Mouse (Mus musculus): ENCODE measurements at regions not wholly inside any gene's neighbourhood (a gene's known extent, or its start where the extent isn't known, plus 50 kb on each side); places are given as distances from the start of the nearest gene placed in this dataset.

DNA sequence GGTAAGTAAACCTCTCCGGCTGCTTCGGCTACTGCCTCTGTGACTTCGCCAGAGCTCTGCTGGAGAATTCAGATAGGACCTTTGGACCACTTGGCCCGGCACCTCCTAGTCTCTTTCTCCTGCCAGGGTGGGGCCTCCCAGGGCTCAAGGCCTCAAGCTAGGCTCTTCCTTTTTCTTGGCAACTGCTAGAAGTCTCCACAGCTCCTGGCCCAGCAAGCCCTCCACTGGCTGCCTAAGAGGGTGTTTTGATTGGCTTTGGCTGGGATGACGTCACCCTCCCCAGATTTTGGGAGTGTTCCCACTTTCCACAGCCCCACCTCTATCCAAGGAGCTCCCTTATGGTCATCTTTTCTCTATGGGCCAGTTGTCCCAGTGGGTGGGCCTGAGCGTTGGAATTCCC, 949.4 kb downstream of the 4930447A16Rik start:
- H3K9ac ChIP-seq (ENCODE audit: low read length), result no peak overlapping the region
- H3K4me1 ChIP-seq (replicated peaks; ENCODE audit: control insufficient read depth, insufficient read depth, low read length), result peaks cover 9% of the 10 kb centered on the region
- peak; percentile 70 for ATAC-seq (ENCODE audit: low read depth)
- H3K27ac ChIP-seq (ENCODE audit: low read length), result peak overlapping the region; percentile 75
- H3K27me3 ChIP-seq (ENCODE audit: control insufficient read depth, insufficient read depth, low read depth, low read length), result no peaks in the 10 kb centered on the region
- no peaks in the 10 kb centered on the region for H3K9me3 ChIP-seq (ENCODE audit: control insufficient read depth, low read length)
- no peak overlapping the region for H3K4me2 ChIP-seq (ENCODE audit: low read depth, low read length)
- 51% methylated on average over 6 of the region's 6 CpGs for WGBS
- no peak overlapping the region for H3K4me3 ChIP-seq (ENCODE audit: low read length)
- H3K36me3 ChIP-seq (ENCODE audit: control insufficient read depth, insufficient read depth, low read length), result no peaks in the 10 kb centered on the region

DNA sequence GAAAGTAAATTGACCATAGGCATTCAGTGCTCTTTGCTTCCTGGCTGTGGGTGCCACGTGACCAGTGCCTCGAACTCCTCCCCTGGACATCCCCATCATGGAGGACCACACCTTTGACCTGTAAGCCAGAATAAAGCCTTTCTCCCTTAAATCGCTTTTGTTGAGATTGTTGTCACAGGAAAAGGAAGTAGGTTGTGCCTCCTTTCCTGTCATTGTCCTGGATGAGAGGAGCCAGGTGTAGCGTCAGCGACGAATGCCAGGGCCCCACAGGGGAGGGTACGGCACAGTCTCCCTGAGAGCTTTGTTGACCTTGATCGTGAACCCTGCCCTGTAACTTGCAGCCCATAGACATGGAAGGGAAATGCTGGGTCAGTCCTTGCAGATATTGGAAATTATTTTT, 952.8 kb downstream of the 4930447A16Rik start:
- 67% methylated on average over 8 of the region's 8 CpGs for WGBS
- no peaks in the 10 kb centered on the region for H3K36me3 ChIP-seq (ENCODE audit: control insufficient read depth, insufficient read depth, low read length)
- H3K9me3 ChIP-seq (ENCODE audit: control insufficient read depth, low read length), result no peaks in the 10 kb centered on the region
- H3K27ac ChIP-seq (ENCODE audit: low read length), result no peak overlapping the region
- peaks cover 9% of the 10 kb centered on the region for H3K4me1 ChIP-seq (replicated peaks; ENCODE audit: control insufficient read depth, insufficient read depth, low read length)
- no peak overlapping the region for H3K4me2 ChIP-seq (ENCODE audit: low read depth, low read length)
- H3K4me3 ChIP-seq (ENCODE audit: low read length), result no peak overlapping the region
- H3K9ac ChIP-seq (ENCODE audit: low read length), result no peak overlapping the region
- no peaks in the 10 kb centered on the region for H3K27me3 ChIP-seq (ENCODE audit: control insufficient read depth, insufficient read depth, low read depth, low read length)
- no peak for ATAC-seq (ENCODE audit: low read depth)

DNA sequence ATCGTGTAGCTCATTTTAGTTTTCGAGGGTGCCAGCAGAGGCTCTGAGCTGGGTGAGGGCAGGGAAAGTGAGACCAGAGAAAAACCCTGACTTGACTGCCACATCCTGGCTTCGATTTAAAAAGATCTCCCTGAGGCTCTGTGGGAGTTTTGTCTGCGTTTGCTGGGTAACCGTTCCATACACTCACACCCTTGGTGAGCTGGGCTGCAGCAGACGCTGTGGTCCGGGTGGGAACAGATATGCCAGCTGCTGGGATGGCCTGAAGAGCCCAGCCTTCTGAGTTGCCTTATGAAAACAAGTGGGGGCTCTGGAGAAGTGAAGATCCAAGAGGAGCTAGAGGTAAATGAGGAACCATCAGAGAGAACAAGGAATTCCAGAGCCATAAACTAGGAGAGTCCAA, 962.3 kb downstream of the 4930447A16Rik start:
- Histone ChIP-seq H3K27ac (ENCODE audit: low read length) (no peak overlapping the region), H3K9me3 (ENCODE audit: control insufficient read depth, low read length) (no peaks in the 10 kb centered on the region), H3K9ac (ENCODE audit: low read length) (no peak overlapping the region), H3K36me3 (ENCODE audit: control insufficient read depth, insufficient read depth, low read length) (no peaks in the 10 kb centered on the region), H3K4me2 (ENCODE audit: low read depth, low read length) (no peak overlapping the region), H3K4me3 (ENCODE audit: low read length) (no peak overlapping the region), H3K4me1 (replicated peaks; ENCODE audit: control insufficient read depth, insufficient read depth, low read length) (peaks cover 22% of the 10 kb centered on the region; the same call in 1 of the 2 replicates), H3K27me3 (ENCODE audit: control insufficient read depth, insufficient read depth, low read depth, low read length) (no peaks in the 10 kb centered on the region)
- 72% methylated on average over 7 of the region's 7 CpGs for WGBS
- no peak for ATAC-seq (ENCODE audit: low read depth)

DNA sequence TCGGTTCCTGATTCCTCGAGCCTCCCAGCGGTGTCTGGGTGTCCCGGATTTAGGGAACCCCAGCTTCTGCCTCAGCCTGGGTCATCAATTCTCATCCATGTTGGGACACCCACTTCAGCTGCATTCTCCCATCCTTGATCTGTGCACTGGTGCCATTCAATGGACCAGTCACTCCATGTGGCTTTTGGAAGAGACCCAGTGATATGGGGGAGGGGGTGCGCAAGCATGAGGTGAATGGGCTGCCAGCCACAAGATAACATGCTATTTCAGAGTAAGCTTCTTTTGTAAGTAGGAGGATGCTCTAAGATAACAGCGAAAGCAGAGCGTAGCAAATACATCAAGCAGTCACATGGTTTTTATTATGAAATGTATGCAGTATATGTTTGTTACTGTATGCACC, 963.1 kb downstream of the 4930447A16Rik start:
- WGBS, result 78% methylated on average over 7 of the region's 7 CpGs
- no peaks in the 10 kb centered on the region for H3K27me3 ChIP-seq (ENCODE audit: control insufficient read depth, insufficient read depth, low read depth, low read length)
- no peaks in the 10 kb centered on the region for H3K9me3 ChIP-seq (ENCODE audit: control insufficient read depth, low read length)
- H3K36me3 ChIP-seq (ENCODE audit: control insufficient read depth, insufficient read depth, low read length), result no peaks in the 10 kb centered on the region
- no peak overlapping the region for H3K9ac ChIP-seq (ENCODE audit: low read length)
- peaks cover 25% of the 10 kb centered on the region; the same call in 1 of the 2 replicates for H3K4me1 ChIP-seq (replicated peaks; ENCODE audit: control insufficient read depth, insufficient read depth, low read length)
- ATAC-seq (ENCODE audit: low read depth), result no peak
- no peak overlapping the region for H3K4me3 ChIP-seq (ENCODE audit: low read length)
- H3K4me2 ChIP-seq (ENCODE audit: low read depth, low read length), result no peak overlapping the region
- no peak overlapping the region for H3K27ac ChIP-seq (ENCODE audit: low read length)

DNA sequence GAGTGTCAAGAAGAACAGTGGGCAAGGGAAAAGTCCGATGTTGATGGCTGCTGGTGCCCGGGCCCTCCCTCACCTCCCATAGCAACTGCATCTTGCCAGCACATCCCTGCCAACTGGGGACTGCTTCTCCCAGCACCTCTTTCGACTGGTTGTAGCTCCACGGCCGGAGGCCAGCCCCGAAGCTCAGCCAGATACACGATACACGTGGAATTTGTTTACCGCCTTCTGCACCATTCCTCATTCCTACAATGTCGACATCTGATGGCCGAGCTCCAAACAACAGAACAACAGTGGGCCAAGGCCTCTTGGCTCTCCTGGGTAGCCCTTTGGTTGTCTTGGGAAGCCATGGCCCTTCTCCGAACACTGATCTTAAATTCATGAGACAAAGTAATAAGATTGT, 965.1 kb downstream of the 4930447A16Rik start:
- Histone ChIP-seq H3K36me3 (ENCODE audit: control insufficient read depth, insufficient read depth, low read length) (no peaks in the 10 kb centered on the region), H3K27ac (ENCODE audit: low read length) (no peak overlapping the region), H3K9ac (ENCODE audit: low read length) (no peak overlapping the region), H3K27me3 (ENCODE audit: control insufficient read depth, insufficient read depth, low read depth, low read length) (no peaks in the 10 kb centered on the region), H3K4me3 (ENCODE audit: low read length) (no peak overlapping the region), H3K4me2 (ENCODE audit: low read depth, low read length) (no peak overlapping the region), H3K4me1 (replicated peaks; ENCODE audit: control insufficient read depth, insufficient read depth, low read length) (peaks cover 14% of the 10 kb centered on the region; the same call in 1 of the 2 replicates), H3K9me3 (ENCODE audit: control insufficient read depth, low read length) (no peaks in the 10 kb centered on the region)
- no peak for ATAC-seq (ENCODE audit: low read depth)
- WGBS, result 65% methylated on average over 12 of the region's 12 CpGs

DNA sequence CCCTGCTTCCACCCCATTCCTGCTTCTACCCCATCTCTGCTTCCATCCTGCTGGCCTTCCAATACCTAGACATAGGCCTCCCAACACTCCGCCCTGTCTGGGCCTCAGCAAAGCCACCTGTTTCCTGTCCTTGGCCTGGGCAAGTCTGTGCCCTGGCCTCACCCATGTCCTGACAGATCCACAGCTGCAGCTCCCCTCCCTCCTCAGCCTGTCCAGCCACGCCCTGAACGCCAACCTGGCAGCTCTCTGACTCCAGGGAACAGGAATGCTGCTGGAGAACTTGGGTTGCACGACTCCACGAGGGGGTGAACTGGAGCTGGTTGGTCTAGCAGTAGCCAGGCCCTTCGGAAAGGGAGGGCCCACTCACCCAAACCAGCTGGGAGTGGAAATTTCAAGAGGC, 966.1 kb downstream of the 4930447A16Rik start:
- no peak overlapping the region for H3K9ac ChIP-seq (ENCODE audit: low read length)
- H3K27me3 ChIP-seq (ENCODE audit: control insufficient read depth, insufficient read depth, low read depth, low read length), result no peaks in the 10 kb centered on the region
- no peak overlapping the region for H3K4me3 ChIP-seq (ENCODE audit: low read length)
- peak overlapping the region; percentile 74 for H3K27ac ChIP-seq (ENCODE audit: low read length)
- WGBS, result 34% methylated on average over 6 of the region's 6 CpGs
- peaks cover 14% of the 10 kb centered on the region; the same call in 1 of the 2 replicates for H3K4me1 ChIP-seq (replicated peaks; ENCODE audit: control insufficient read depth, insufficient read depth, low read length)
- no peaks in the 10 kb centered on the region for H3K36me3 ChIP-seq (ENCODE audit: control insufficient read depth, insufficient read depth, low read length)
- ATAC-seq (ENCODE audit: low read depth), result peak; percentile 93
- no peak overlapping the region for H3K4me2 ChIP-seq (ENCODE audit: low read depth, low read length)
- no peaks in the 10 kb centered on the region for H3K9me3 ChIP-seq (ENCODE audit: control insufficient read depth, low read length)

DNA sequence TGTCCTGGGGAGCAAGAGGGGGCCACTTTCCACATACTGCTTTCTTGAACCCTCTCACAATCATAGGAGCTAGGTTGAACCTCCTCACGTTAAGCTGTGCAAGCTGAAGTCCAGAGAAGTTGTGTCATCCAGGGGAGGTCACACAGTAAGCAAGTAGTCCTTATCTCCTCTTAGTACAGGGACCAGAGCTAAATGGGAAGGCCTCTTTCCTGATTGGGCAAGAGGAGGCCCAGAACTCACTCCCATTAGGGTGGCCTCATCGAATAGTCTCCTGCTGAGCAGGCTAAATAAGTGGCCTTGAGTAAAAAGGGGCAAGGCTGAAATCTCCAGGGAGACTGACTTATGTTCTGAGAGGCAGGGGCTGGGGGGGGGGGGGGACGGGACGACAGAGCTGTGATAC, 966.5 kb downstream of the 4930447A16Rik start:
- peak; percentile 68 for ATAC-seq (ENCODE audit: low read depth)
- 27% methylated on average over 4 of the region's 4 CpGs for WGBS
- Histone ChIP-seq H3K27me3 (ENCODE audit: control insufficient read depth, insufficient read depth, low read depth, low read length) (no peaks in the 10 kb centered on the region), H3K36me3 (ENCODE audit: control insufficient read depth, insufficient read depth, low read length) (no peaks in the 10 kb centered on the region), H3K4me3 (ENCODE audit: low read length) (no peak overlapping the region), H3K27ac (ENCODE audit: low read length) (peak overlapping the region; percentile 47), H3K9ac (ENCODE audit: low read length) (no peak overlapping the region), H3K9me3 (ENCODE audit: control insufficient read depth, low read length) (no peaks in the 10 kb centered on the region), H3K4me2 (ENCODE audit: low read depth, low read length) (no peak overlapping the region), H3K4me1 (replicated peaks; ENCODE audit: control insufficient read depth, insufficient read depth, low read length) (peaks cover 14% of the 10 kb centered on the region; the same call in 1 of the 2 replicates)

DNA sequence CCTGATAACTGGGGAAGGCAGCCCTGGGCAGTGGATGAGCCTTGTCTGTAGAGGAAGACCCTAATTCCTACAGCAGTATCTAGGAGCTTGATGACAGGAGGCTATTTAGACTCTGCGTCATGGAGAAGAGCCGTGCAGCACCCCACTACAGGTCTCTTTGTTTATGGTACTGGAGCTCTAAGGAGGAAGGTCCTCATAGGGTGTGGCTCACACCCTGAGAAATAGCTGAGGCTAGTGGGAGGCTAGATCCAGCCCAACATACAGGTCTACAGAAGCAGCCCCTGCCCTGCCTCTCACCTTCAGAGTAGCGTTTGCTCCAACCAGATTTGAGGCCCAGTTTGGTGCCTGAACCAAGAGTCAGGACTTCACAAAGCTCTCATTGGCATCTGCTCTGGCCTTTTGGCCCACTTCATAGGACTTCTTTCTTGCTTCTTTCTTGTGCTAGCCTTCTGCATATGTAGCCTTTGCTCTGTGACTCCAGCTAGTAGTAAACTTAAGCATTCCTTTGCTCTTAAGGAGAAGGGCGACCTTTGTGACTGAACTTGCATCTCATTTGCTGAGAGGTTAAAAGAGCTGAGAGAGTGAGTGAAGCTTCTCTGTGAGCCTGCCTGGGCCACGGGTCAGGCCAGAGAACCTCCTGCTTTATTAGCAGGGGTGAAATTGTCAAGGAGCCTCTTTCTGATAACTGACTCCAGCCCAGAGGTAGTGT, 967.2 kb downstream of the 4930447A16Rik start:
- Histone ChIP-seq H3K36me3 (ENCODE audit: control insufficient read depth, insufficient read depth, low read length) (no peaks in the 10 kb centered on the region), H3K4me3 (ENCODE audit: low read length) (no peak overlapping the region), H3K27ac (ENCODE audit: low read length) (peak overlapping the region; percentile 47), H3K9ac (ENCODE audit: low read length) (no peak overlapping the region), H3K4me1 (replicated peaks; ENCODE audit: control insufficient read depth, insufficient read depth, low read length) (peaks cover 14% of the 10 kb centered on the region; the same call in 1 of the 2 replicates), H3K9me3 (ENCODE audit: control insufficient read depth, low read length) (no peaks in the 10 kb centered on the region), H3K4me2 (ENCODE audit: low read depth, low read length) (no peak overlapping the region), H3K27me3 (ENCODE audit: control insufficient read depth, insufficient read depth, low read depth, low read length) (no peaks in the 10 kb centered on the region)
- 63% methylated on average over 5 of the region's 5 CpGs for WGBS
- ATAC-seq (ENCODE audit: low read depth), result no peak

DNA sequence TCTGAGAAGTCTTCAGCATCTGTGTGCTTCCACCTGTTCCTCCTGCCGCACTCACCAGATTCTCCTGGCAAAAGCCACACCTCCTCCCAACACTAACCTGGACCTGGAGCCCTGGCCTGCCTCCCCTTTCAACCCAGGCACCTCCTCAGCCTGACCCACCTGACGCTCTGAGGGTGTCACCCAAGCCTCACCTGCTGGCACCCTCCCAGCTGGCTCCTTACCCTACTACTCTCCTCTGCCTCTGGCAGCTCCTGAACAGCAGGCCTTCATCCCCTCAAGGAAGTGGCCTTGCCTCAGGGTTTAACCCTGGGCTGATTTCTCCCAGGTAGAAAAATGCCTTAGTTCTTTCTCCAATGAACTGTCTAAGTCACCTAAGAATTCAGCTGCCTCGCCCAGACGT, 973.5 kb downstream of the 4930447A16Rik start:
- 66% methylated on average over 4 of the region's 4 CpGs for WGBS
- H3K9me3 ChIP-seq (ENCODE audit: control insufficient read depth, low read length), result no peaks in the 10 kb centered on the region
- peak; percentile 69; the same call in 1 of the 2 replicates for ATAC-seq (ENCODE audit: low read depth)
- no peak overlapping the region for H3K4me2 ChIP-seq (ENCODE audit: low read depth, low read length)
- H3K27ac ChIP-seq (ENCODE audit: low read length), result 0 out of 2 replicates have a peak overlapping the region, but pooled peaks have one; percentile 1
- no peak overlapping the region for H3K9ac ChIP-seq (ENCODE audit: low read length)
- no peaks in the 10 kb centered on the region for H3K36me3 ChIP-seq (ENCODE audit: control insufficient read depth, insufficient read depth, low read length)
- no peak overlapping the region for H3K4me3 ChIP-seq (ENCODE audit: low read length)
- no peaks in the 10 kb centered on the region for H3K4me1 ChIP-seq (replicated peaks; ENCODE audit: control insufficient read depth, insufficient read depth, low read length)
- no peaks in the 10 kb centered on the region for H3K27me3 ChIP-seq (ENCODE audit: control insufficient read depth, insufficient read depth, low read depth, low read length)

All from lung, embryonic 16.5 days (tissue).